Mouse (Mus musculus): Measurements from ENCODE around the gene Mcf2l.

DNA sequence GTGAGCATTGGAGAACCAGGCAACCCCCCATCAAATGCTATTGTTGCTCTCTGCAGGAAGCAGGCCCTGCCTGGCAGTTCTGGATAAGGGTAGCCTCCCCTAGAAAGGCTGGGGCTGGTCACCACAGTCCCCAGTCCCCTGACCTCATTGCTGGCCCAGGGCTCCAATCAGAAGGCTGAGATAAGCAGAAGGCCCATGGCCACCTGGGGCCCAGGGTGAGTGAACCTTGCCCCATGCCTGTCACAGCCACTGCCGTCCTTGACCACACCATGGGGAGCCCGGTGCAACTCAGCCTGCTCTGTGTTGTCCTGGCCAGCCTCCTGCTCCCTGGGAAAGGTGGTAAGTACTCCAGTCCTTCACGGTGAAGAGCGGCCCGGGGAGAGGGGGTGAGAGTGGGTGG is 164.0 kb downstream of the Mcf2l start:
- TF ChIP-seq CTCF (IDR thresholded peaks at IDR 0.05; ENCODE audit: low read depth): no peak
- TF ChIP-seq EP300 (IDR thresholded peaks at IDR 0.05; ENCODE audit: low read depth): no peak

All from heart, postnatal 0 days (tissue).